Mouse (Mus musculus) adrenal gland, postnatal 25 days (tissue): Measurements from ENCODE around the gene Wbp1. TPM values are rescaled to one million over a fixed set of nuclear protein-coding genes. Genes with fewer than 3 reads are reported as not detected.
A peak's percentile ranks its signal among the peaks of the same experiment; 100 is the strongest.
"Not testable (repeated sequence)": the region's sequence is repeated elsewhere in the genome, so short reads cannot be mapped to it uniquely, and the experiment has no call there.

Source experiments
- DNase-seq: peaks from one replicate; pipeline ENCODE4 v3.0.0; 2021; ENCODE audit warnings: mixed read lengths
- long read RNA-seq: library from polyadenylated mRNA; stranded (forward); transcript quantifications from one replicate; pipeline ENCODE4 v2.0.0, GENCODE M21; 2021
- total RNA-seq: library from RNA; stranded (reverse); gene quantifications from 2 replicates; pipeline ENCODE4 v1.2.3, GENCODE M21; 2021

The Wbp1 gene
- 92.3 and 118 TPM in 2 replicates for total RNA-seq
- long read RNA-seq, transcript Wbp1-207 (5 exons, 981 nt) = minor isoform, 10 of 92 reads
- long read RNA-seq, transcript Wbp1-201 (5 exons, 1,419 nt) = major isoform, 28 of 92 reads
- long read RNA-seq, partial matches to known transcripts = 11 of 92 reads
- long read RNA-seq, other reads (novel, unspliced or antisense) = 39 of 92 reads

DNA sequence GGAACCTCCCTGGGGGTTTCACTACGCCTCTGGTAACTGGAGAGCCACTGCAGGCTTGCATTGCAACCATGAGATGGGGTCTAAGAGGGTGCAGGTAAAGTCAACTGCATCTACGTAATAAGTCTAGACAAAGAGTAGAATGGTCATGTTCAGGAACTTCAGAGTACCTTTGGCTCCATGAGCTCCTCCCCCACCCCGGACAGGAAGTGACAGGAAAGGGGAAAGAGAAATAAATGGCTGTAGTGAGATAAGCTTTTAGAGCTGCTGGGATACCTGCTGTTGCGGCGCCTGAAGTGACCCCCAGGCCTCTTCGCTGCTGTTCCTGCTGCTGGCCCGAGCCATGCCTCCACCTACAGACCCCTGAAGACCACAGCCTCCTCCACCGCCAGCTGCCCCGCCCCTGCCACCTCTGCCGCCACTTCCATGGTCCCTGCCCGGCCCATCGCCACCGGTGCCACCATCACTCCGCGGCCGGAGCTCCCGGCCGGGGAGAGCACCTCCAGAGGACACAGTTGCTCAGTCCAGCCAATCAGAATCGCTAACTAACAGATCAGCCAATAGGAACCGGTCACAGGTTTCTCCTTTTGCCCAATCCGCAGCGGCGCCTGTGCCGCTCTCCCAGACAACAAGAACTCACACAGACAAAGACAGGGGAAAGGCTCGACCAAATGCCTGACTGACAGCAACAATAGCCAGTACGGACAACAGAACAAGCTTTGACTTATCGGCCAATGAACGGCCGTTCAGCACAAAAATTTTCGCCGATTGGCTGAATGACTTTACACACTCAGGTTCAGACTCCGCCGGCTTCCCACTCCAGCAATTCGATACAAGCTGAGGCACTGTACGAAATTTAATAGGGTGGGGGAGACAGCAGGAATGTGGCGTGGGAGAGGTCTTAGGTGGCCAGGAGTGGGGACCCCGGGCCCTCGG is at the start of gene Wbp1:
Wbp1 (minus strand) TSS at position 630 of the 933 bp plus-strand sequence.
- peak; percentile 88 for DNase-seq

DNA sequence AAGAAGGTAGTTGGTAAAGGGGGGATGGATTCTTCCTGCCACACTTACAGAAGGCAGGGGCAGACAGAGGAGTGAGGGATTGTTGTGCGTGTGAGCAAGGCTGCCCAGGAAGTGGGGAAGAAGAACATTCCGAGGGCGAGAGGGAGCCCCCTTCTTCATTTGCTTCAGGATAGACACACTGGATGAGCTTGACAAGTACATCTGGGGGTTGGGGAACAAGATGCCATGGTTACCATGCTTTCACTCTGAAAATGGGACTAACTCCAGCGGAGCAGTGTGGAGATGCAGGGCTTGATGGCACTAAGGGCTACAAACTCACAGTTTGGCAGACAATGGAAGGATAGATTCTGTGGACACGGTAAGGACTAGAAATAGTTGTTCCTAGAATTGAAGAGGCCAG is 49.7 kb upstream of the Wbp1 start:
- no peak for DNase-seq

DNA sequence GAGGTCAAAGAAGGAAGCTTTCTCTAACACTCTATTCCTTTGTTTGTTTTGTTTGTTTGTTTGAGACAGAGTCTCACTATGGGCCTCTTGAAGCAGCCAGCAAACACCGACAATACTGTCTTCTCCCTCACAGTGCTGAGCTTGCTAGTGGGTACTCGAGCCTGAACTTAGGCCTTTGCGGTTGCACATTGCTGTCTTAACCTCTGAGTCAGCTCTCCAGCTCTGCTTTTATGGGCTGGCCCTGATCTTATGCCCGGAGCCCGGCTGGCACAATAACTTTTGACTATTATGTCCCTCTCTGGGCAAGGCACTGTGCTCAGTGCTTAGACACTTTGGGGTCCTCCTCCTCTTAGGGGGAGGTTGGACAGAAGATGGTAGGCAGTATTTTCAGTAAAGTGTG is 48.5 kb upstream of the Wbp1 start:
- DNase-seq = peak; percentile 38

DNA sequence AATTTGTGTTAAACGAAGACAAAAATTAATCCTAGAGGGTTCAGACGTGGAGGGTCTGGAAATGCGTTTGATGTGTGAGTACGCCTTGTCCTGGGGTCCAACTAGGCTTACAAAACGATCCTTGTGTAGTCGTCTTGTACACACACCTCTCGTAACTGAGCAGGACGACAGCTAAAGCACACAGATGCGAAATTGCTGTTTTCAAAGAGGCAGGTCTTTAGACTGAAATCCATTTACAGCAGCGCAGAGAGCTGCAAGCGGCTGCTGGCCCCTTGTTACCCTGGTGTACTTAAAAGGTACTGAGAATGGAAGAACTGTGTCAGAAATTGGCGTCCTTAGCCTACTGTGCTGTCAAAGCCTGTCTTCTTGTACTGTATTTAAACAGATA is 44.9 kb upstream of the Wbp1 start:
- DNase-seq = no peak

DNA sequence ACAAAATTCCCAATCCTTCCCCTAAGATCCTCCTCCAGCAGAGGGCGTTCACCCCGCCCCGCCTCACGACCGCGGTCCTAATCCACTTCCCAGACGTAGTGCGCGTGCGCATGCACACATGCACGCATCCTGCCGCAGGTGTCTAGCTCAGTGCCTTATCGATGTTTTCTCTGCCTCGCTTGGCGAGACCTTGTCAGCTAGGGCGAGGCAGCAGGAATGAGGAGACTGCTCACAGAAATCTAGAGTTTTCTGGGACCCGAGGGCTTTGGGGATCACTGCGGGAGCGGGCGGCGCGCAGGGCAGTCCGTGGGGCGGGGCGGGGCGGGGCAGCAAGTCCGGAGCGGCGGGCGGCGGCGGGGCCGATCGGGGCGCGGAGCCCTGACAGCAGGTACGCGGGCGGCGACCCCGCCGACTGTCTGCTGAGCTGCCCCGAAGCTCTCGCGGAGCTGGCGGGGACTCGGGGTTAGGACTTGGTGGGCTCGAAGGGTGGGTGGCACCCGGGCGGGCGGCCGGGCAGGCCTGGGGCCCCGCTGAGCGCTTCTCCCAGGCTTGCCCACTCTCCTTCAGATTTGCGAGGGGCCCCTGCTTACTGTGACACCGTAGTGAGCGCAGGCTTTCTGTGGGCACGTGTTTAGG is 44.4 kb upstream of the Wbp1 start, which contains the start of gene Dctn1:
Dctn1 (plus strand) TSS at position 314 of the 636 bp plus-strand sequence.
- DNase-seq = peak; percentile 95

DNA sequence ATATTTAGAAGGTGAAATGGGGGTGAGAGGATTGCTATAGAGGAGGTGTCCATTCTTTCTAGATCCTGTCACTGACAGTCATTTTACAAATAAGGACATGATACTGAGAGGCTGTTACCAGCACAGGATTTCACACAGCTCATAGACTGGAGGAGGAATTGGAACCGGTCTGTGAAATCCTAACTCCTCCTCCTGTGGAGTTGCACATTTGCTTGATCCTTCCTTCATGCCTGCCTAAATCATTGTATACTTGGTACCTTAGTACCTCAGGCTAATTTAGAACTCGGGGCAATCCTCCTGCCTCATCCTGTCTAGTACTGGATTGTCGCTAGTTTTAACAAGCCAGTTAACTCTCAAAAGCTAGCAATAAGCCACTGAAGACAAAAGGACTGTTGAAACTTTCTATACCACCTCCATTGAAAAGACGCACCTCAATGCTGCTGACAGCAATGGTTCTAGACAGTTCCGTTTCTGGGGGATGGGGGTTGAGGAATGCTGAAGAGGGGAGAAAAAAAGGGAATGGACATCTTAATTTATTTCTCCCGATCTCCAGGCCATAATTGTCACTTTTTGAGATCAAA is 43.8 kb upstream of the Wbp1 start:
- DNase-seq = no peak

DNA sequence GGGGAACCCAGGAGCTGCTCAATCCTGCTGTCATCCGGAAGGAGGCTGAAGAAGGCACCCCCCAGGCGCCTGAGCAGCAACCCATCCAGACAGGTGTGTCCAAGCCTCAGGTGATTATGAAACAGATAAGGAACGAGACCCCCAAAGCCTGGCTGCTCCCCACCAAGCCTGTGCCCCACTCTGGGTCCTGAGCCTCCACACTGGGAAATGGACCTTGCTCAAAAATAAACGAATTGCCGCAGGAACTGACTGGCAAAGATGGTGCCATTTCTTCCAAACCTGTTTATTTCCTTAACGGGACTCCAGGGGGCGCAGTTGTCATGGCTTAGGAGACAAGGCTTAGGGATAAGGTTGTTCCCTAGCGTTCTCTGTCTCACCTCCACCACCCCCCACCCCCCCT is 41.3 kb upstream of the Wbp1 start:
- DNase-seq = peak; percentile 67

DNA sequence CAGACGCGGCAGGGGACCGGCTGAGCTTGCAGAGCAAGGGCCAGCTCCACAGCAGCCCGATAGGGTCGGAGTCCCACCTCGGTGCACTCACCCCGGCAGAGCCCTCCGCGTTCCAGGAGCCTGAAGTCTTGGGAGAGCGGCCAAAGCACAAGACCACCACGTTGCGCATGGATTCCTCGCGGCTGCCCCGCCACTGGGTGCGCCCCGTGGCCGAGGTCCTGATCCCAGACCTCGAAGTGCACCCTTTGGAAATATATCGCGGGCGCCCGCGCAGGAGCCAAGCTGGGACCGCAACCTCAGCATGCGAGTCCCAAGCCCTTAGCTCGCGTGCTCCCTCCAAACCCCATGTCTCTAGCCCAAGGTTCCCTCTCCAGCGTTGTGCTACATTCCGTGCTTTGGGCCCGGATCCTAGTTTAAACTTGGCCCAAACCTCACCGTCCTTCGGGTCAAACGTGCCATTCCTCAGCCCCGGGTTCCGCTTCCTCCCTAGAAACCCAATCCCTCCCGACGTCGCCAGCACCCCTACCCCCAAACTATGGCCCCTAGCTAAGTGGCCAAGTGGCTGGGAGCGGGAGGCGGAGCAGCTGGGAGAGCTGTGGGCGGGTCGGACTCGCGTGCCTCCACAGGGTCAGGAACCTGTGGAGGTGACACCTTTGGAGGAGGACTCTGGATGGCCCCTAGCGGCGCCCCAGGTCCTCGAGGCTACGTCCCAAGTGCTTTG is 40.7 kb upstream of the Wbp1 start:
- DNase-seq = peak; percentile 49

DNA sequence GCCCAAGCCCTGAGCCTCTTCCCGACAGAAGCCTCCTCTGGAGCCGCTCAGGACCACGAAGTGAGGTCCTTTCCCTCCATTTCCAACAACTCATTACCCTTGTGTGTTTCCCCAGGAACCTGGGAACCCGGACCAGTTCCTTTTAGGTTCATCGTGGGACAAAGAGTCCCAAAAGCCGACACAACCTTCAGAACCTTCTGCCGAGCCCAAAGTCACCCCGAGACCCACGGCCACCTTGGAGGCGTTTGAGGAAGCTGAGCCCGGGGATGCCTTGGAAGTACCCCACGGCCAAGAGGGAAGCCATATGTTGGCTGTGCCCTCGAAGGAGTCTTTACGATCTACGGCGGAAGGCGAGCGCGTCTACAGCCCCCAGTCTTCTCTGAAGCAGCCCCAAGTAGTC is 40.1 kb upstream of the Wbp1 start:
- DNase-seq = no peak

DNA sequence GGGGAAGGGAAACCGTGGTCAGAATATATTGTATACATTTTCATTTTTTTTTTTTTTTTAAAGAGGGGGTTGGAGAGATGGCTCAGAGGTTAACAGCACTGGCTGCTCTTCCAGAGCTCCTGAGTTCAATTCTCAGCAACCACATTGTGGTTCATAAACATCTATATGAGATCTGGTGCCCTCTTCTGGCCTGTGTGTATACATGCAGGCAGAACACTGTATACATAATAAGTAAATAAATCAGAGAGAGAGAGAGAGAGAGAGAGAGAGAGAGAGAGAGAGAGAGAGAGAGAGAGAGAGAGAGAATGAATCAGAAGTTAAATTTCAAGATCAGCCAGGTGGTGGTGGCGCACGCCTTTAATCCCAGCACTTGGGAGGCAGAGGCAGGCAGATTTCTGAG is 38.1 kb upstream of the Wbp1 start:
- not testable (repeated sequence) for DNase-seq

DNA sequence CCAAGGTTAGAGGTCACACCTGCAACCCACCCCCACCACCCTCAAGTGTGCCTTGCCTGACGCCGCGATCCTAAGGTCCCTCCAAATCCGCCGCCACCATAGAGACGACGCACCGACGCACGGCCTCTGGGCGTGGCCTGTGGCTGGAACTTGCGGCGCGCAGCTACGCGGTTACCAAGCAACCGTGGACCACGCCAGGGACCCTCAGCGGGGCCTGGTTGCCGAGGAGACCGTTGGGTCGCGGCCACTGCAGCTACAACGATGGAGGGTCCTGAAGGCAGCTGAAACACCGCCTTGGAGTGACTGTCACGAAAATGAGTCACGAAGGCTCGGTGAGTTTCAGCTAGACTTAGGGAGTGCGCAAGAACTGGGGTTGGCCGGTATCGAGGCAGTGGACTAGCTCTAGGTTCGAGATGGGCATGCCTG is 34.9 kb upstream of the Wbp1 start, which contains the start of the genes Wdr54 and 1700003E16Rik:
Wdr54 (minus strand) TSS at position 139 of the 426 bp plus-strand sequence.
1700003E16Rik (plus strand) TSS at position 146 of the 426 bp plus-strand sequence.
- peak; percentile 65 for DNase-seq

DNA sequence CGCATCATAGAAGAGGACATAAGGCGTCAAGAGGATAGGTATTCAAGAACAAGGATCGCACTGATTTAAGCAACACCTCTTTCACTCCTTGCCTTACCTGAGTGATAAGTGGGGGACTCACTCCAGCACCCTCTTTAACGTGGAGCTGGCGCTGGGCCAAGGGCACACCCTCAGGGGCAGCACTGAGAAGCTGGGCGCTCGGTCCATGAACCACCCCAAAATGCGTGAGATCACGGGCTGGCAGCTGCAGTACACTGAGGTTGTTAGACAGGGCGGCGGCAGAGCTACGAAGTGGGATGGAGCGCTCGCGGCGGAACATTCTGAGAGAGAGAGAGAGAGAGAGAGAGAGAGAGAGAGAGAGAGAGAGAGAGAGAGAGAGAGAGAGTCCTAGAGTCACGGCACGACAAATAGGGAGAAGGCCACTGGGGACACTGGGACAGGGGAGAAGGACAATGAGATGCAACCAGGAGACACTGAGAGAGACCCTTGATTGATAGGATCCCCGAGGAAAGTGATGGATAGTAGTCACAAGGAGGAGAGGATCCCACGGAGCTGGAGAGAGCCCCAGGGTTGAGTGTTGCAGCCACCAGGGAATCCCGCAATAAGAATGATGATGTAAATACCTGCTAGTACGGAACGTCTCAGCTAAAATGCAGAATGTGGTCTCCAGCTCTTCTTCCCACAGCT is 34.3 kb upstream of the Wbp1 start:
- no peak for DNase-seq

DNA sequence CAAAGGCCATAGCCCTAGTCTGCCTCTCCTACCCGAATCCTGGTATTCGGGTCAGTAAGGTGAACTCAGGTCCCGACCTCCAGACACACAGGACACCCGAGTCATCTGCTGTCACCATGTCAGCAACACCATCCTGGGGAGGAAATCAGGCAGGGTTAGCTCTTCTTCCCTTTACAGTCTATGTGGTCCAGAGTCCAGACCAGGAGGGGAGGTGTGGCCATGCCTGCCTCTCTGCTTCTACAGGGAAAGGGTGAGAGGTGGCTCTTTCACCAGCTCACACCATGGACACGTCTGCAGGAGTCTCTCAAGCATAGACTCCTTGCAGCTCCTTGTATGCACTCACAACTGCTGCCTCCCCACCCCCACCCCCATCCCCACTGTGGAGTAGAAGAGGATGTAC is 32.1 kb upstream of the Wbp1 start:
- DNase-seq = no peak

DNA sequence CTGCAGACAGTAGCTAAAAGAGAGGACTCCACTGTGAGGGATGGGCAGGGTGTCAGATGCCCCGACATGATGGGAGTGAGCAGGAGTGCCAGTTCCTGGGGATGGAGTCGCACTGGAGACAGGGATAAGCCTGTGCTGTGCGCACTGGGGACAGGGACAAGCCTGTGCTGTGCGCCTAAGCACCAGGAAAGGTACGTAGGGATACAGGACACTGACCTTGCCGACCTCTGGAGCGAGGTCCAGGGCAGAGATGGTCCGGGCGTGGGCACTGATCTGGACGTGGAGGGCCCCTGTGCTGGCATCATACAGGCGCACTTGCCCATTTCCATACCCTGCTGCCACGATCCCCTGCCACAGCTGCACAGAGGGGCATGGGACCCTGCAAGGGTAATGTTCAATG is 31.7 kb upstream of the Wbp1 start:
- no peak for DNase-seq

DNA sequence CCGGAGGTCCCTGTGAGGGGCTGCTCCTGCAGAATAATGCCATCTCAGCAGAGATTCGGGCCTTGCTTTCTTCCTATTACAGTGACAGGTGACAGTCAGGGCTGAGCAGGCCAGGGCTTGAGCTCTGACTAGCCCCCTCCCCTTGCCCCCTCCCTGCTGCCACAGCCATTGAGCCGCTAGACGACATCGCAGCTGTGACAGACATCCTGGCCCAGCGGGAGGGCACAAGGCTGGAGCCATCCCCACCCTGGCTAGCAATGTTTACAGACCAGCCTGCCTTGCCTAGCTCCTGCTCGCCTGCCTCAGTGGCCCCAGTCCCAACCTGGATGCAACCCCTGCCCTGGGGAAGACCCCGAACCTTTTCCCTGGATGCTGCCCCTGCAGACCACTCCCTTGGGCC is 30.4 kb upstream of the Wbp1 start:
- no peak for DNase-seq

DNA sequence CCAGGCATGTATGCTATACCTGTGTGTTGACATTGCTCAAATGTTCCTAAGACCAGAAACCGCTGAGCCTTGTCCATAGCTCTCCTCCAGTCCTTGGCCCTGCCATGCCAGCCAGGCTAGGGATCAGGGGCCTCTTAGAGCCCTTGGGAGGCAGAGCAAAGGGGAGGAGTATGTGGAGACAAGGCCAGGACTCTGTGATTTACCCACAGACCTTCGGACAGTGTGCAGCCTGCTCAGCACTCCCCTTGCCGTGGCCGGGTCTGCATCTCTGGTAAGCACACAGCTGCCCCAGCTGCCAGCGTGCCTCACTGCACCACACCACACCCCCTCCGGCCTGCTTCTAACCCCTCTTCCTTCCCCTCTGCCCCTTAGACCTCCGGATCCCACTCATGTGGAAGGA is 25.9 kb upstream of the Wbp1 start:
- DNase-seq = peak; percentile 32

DNA sequence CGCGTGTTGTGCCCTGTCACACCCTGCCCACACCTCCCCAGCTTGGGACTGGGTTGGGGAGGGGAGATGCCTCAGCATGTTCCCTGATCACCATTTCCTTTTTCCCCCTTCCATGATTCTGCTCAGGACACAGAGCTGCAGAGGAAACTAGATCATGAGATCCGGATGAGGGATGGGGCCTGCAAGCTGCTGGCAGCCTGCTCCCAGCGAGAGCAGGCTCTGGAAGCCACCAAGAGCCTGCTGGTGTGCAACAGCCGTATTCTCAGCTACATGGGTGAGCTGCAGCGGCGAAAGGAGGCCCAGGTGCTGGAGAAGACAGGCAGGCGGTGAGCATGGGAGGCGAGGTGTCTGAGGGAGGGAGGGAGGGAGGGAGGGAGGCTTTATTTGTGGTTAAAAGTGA is 24.4 kb upstream of the Wbp1 start:
- no peak for DNase-seq

DNA sequence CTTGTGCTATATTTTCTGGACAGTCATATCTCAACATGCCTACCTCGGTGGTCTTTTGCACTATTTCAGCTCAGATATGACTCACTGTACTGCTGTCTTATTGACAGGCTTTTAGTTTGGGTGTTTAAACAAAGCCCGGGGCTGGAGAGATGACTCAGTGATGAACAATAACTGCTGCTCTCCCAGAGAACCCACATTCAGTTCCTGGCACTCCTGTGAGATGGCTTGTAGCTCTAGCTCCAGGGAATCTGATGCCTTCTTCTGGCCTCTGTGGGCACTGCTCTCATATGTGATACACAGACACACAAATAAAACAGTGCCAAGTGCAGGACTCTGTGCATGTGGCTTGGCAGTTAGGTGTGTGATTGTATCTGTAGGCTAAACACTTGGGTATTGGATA is 23.9 kb upstream of the Wbp1 start:
- no peak for DNase-seq

DNA sequence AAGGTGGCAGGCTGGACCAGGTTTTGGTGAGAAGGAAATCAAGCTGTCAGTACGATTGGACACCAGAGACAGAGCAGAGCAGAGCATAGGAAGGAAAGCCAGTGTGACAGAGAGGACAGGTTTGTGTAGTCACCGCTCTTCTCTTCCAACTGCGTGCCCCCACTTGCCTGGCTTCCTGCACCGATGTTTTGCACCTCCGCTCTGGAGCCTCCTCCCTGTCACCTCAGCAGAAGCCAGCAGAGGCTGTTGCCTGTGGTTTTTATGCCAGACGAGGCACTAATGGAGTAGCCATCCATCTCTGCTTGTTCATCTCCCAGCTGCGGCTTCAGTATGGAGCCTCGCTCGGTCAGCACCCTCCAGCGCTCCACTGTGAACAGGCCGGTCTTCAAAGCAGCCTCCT is 21.5 kb upstream of the Wbp1 start:
- DNase-seq = no peak

DNA sequence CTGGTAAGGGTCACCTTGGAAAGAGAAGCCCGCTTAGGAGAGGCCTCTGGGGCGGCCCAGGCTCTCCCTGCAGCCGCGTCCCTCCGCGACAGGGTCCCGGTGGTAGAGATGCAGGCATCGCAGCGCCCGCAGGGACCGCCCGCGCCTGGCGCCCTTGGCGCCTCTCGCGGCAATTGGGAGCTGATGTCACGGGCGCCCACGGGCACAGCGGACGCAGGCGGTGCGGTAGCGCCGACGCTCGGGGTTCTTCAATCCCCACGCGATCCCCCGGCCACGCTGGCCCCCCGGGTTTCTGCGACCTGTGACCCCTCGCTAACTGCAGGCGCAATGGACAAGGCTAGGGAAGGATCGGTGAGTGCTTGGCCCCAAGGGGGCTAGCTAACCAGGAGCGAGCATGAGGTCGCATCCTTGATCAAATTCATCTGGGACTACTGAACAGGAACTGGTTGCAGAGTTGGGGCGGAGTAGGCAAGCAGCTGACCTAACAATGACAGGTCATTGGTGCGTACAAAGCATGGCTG is 20.9 kb upstream of the Wbp1 start:
- no peak for DNase-seq

DNA sequence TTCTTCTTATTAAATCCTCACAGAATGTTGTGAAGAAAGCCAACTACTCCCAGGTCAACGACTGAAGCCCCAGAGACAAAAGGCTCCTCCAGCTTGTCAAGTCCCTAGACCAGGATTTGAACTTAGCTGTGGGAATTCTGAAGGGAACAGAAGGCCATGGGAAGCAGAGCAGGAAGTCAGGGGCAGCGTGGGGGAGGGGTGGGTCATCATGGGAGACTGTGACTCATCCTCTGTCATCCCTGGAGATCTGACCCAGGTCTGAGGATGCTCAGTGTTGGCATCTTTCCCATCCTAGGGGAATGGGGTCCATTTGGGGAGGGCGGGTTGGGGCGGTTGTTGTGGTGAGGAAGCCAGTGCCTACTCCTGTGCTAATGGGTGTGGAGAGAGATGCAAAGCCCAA is 20.3 kb upstream of the Wbp1 start:
- DNase-seq = no peak
